Mouse (Mus musculus) heart, embryonic 12.5 days (tissue): ENCODE measurements at regions not wholly inside any gene's neighbourhood (a gene's known extent, or its start where the extent isn't known, plus 50 kb on each side); places are given as distances from the start of the nearest gene placed in this dataset.

Experiments used
- ATAC-seq: fragments of 200-750 bp; cut with Nextera tagmentation; 2 replicates; pipeline ENCODE4 v1.8.0; 2017; ENCODE audit warnings: moderate TSS enrichment, moderate library complexity; ENCODE audit not compliant: insufficient number of reproducible peaks, low FRiP score
- H3K27ac ChIP-seq: fragments of 300-500 bp; sonication (generic); 2 replicates; pipeline ENCODE4 v1.5.1; 2016; ENCODE audit warnings: mild to moderate bottlenecking, moderate library complexity; ENCODE audit not compliant: poor library complexity, severe bottlenecking
- H3K27me3 ChIP-seq: fragments of 300-500 bp; sonication (generic); replicated peaks from 2 replicates; pipeline ENCODE4 v1.6.1; 2016; ENCODE audit warnings: mild to moderate bottlenecking, moderate library complexity
- H3K36me3 ChIP-seq: fragments of 300-500 bp; sonication (generic); 2 replicates; pipeline ENCODE4 v1.6.1; 2016; ENCODE audit warnings: mild to moderate bottlenecking, moderate library complexity
- H3K4me1 ChIP-seq: fragments of 300-500 bp; sonication (generic); replicated peaks from 2 replicates; pipeline ENCODE4 v1.6.1; 2016; ENCODE audit warnings: mild to moderate bottlenecking
- H3K4me2 ChIP-seq: fragments of 300-500 bp; sonication (generic); 2 replicates; pipeline ENCODE4 v1.6.1; 2016; ENCODE audit warnings: mild to moderate bottlenecking, moderate library complexity
- H3K4me3 ChIP-seq: fragments of 300-500 bp; sonication (generic); 2 replicates; pipeline ENCODE4 v1.5.1; 2016; ENCODE audit warnings: mild to moderate bottlenecking
- H3K9ac ChIP-seq: fragments of 300-500 bp; sonication (generic); 2 replicates; pipeline ENCODE4 v1.6.1; 2016; ENCODE audit warnings: mild to moderate bottlenecking, moderate library complexity
- H3K9me3 ChIP-seq: fragments of 300-500 bp; sonication (generic); replicated peaks from 2 replicates; pipeline ENCODE4 v1.6.1; 2016; ENCODE audit warnings: mild to moderate bottlenecking, moderate library complexity
- WGBS: fragments of 180-500 bp; shearing (Covaris S2); methylation state at CpG from one replicate; pipeline ENCODE4 v1.1.7; 2016; 5-methylcytosine and 5-hydroxymethylcytosine counted together

DNA sequence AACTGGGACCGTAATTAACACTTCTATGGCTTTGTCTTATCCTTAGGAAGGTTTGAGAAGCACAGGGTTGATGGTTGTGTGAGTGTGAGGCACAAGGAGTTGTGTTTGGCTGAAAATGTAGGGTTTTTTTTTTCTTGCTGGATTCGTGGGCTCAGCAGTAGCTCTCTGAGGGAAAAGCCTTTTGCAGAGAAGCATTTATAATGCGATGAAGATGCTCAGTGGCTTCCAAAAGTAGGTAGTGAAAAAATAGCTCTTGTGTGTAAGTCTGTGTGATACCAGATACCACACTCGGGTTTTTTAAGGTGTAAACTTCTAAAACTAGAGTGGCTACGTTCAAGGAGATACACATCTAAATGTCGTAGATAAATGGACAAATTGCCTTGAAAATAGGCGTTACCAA lies 149.1 kb upstream of the 4933402D24Rik start:
- 66% methylated on average over 7 of the region's 7 CpGs for WGBS
- Histone ChIP-seq H3K4me2 (no peak overlapping the region), H3K9me3 (no peaks in the 10 kb centered on the region), H3K27ac (no peak overlapping the region), H3K9ac (no peak overlapping the region), H3K4me1 (0 out of 2 replicates have a peak, but pooled peaks cover 2% of the 10 kb centered on the region), H3K36me3 (no peaks in the 10 kb centered on the region), H3K27me3 (peaks cover 10% of the 10 kb centered on the region), H3K4me3 (no peak overlapping the region)
- ATAC-seq = no peak

DNA sequence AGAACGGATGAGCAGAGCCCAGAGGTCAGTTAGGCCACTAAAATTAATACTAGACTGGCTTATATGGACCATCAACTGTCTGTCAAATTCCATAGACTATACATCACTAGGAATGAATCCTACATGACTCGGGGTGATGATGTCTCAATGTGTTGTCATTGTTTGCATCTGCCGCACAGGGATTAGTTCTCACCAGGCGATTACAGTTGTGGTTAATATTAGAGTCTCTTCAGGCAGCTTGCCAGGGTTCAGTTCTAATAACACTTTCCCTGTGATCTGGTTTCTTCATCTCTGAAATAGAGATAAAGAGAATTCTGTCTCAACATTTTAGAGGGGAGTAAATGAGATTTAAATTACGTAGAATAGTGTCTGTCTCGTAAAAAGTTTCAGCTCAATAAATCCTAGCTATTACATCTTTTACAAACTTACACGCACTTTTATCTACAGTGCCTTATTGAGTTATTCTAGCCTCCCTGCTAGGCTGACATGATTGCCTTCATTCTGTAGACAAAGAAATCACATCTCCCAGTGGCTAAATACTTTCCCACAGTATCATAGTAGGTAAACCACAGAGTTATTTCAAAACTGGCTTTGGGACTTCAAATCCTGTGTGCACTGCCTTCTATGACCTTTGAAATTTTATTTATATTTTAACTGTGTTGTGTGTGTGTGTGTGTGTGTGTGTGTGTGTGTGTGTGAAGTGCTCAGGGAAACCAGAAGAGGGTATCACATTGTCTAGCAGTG lies 148.0 kb upstream of the 4933402D24Rik start:
- Histone ChIP-seq H3K4me2 (no peak overlapping the region), H3K4me3 (no peak overlapping the region), H3K9ac (no peak overlapping the region), H3K4me1 (0 out of 2 replicates have a peak, but pooled peaks cover 2% of the 10 kb centered on the region), H3K27me3 (peaks cover 7% of the 10 kb centered on the region), H3K36me3 (no peaks in the 10 kb centered on the region), H3K27ac (no peak overlapping the region), H3K9me3 (no peaks in the 10 kb centered on the region)
- ATAC-seq = no peak
- 83% methylated on average over 7 of the region's 7 CpGs for WGBS

DNA sequence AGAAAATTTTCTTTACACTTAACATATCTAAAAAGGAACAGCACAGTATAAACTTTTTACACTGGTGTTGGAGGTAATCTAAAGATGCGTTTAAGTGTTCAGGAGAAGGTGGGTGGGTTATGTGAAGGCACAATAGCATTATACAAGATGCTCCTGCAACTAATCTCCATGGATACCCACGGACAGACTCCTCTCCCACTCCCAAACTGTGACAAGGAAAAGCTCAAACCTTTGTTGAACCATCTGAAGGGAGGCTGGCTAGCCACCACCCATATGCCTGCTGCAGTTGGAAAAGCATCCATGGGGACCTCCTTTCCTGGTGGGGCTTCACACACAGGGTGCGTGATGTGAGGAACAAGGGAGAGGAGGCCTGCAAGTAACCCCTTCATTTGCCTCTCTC lies 141.7 kb upstream of the 4933402D24Rik start:
- ATAC-seq = no peak
- H3K27ac ChIP-seq = no peak overlapping the region
- H3K4me3 ChIP-seq = no peak overlapping the region
- 82% methylated on average over 3 of the region's 3 CpGs for WGBS
- H3K4me2 ChIP-seq = no peak overlapping the region
- no peak overlapping the region for H3K9ac ChIP-seq
- H3K36me3 ChIP-seq = no peaks in the 10 kb centered on the region
- H3K9me3 ChIP-seq = no peaks in the 10 kb centered on the region
- H3K4me1 ChIP-seq = no peaks in the 10 kb centered on the region
- H3K27me3 ChIP-seq = no peaks in the 10 kb centered on the region

DNA sequence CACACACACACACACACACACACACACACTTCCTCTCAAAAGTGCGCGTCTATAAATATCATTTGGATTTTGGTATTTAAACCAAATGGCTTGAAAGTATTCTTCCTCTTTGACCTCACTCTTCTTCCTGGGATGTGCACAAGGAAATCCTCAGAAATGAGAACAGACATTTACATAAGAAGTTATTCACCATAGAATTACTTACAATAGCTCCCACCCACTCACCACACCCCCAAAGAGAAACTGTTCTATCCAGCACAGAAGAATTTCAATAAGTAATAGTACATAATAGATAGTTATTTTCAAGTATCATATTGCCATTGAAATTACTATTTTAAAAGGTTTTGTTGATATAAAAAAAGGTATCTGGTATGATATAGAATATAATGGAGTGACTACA lies 140.1 kb upstream of the 4933402D24Rik start:
- Histone ChIP-seq H3K36me3 (no peaks in the 10 kb centered on the region), H3K4me3 (no peak overlapping the region), H3K9ac (no peak overlapping the region), H3K4me2 (no peak overlapping the region), H3K27ac (no peak overlapping the region), H3K27me3 (no peaks in the 10 kb centered on the region), H3K9me3 (no peaks in the 10 kb centered on the region), H3K4me1 (no peaks in the 10 kb centered on the region)
- no peak for ATAC-seq
- 89% methylated on average over 2 of the region's 2 CpGs for WGBS

DNA sequence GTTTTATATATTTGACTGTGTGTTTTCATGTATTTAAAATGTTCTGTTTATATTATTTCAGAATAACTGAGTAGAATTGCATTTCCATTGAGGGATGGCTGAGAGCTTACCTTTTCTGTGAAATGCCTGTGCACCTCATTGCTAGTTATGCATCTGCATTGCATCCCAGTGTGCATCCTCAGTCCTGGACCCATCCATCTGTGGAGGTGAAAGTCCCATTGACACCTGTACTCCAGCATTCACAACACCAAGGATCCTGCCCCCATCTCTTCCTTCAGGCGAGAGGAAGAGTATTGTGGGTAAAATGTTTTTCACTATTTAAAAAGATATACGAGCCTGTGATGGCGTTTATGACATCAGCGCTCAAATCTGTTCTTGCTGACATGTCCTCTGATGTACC lies 134.6 kb upstream of the 4933402D24Rik start:
- no peaks in the 10 kb centered on the region for H3K9me3 ChIP-seq
- WGBS = 53% methylated on average over 4 of the region's 4 CpGs
- no peaks in the 10 kb centered on the region for H3K4me1 ChIP-seq
- no peak overlapping the region for H3K9ac ChIP-seq
- no peak overlapping the region for H3K27ac ChIP-seq
- H3K36me3 ChIP-seq = no peaks in the 10 kb centered on the region
- ATAC-seq = no peak
- H3K27me3 ChIP-seq = no peaks in the 10 kb centered on the region
- H3K4me2 ChIP-seq = no peak overlapping the region
- no peak overlapping the region for H3K4me3 ChIP-seq

DNA sequence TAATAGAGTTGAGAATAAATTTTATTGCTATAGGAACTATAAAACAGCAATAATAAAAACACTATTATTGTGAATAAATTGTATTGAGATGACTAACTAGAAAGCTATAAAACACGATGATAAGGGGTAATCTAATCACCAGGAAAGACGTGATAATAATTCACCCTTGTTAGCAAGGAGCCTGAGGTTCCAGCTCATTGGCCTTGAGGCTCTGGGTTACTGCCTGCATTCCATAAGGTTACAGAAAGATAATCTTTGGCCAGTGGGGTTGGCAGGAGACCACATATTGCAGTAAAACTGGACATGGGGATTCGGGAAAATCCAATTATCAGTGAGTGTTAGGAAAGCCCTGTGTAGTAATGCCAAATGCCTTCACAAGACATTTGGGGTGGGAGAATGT lies 134.1 kb upstream of the 4933402D24Rik start:
- Histone ChIP-seq H3K9ac (no peak overlapping the region), H3K27ac (no peak overlapping the region), H3K27me3 (no peaks in the 10 kb centered on the region), H3K9me3 (no peaks in the 10 kb centered on the region), H3K36me3 (no peaks in the 10 kb centered on the region), H3K4me2 (no peak overlapping the region), H3K4me1 (no peaks in the 10 kb centered on the region), H3K4me3 (no peak overlapping the region)
- 37% methylated on average over 3 of the region's 3 CpGs for WGBS
- no peak for ATAC-seq

DNA sequence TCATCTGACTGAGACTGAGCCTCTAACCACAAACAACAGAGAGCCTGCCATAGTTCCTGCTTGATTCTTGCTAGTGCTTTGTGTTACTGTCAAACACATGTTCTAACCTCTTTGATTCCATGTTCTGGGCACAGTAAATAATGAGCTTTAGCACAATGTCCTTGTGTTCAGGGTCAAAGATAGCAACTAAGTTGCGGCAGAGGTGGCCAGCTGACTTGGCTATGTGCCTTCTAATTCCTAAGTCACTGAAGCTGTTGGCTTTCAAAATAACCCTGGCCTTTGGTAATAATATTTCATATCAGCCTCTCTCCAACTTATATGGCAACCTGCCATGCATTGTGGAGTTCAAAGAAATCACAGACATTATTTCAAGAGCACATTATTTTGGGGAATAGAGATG lies 133.3 kb upstream of the 4933402D24Rik start:
- Histone ChIP-seq H3K27ac (no peak overlapping the region), H3K4me3 (no peak overlapping the region), H3K9me3 (no peaks in the 10 kb centered on the region), H3K4me2 (no peak overlapping the region), H3K9ac (no peak overlapping the region), H3K36me3 (no peaks in the 10 kb centered on the region), H3K4me1 (no peaks in the 10 kb centered on the region), H3K27me3 (no peaks in the 10 kb centered on the region)
- WGBS = 28% methylated on average over 1 of the region's 1 CpGs
- ATAC-seq = no peak

DNA sequence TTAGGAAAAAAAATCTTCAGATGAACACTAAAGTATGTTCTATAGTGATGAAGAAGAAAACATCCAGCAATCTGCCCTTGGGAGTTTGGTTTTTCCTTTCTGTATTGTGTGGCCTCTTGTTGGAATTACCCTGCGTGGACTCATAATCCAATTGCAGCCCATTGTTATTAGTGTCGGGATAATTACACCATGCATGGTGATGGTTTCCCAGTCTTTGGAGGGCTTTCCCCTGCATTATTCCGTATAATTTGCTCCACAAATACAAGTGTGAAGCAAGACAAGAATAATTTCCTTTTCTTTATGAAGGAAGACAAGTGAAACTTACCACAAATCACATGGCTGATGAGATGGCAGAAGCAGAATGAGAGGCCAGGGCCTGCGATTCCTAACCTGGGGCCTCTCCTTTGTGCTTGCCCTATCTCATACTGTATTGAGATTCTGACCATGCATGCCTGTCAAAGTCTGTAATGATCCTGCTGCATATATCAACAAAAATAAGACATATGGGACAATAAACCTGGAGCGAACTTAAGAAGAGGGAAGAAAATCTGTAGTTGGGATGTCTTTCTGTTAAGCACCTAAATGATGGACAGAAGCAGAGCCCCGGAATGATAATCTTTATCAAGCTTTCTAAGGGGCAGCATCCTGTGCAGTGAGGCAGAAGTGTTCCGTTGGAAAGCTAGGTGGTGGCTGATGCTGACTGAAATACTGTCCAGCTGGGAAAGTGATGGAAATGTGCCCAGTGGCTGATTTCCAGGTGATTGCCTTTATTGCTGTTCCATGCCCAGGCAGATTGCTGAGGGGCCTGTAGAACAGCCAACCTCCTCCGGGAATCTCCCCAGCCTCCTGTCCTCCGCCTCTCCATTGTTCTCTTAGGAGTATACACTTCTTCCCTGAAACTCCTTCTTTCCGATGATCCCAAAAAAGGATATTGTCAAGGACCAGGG lies 130.8 kb upstream of the 4933402D24Rik start:
- Histone ChIP-seq H3K9ac (no peak overlapping the region), H3K27me3 (no peaks in the 10 kb centered on the region), H3K4me2 (no peak overlapping the region), H3K4me3 (no peak overlapping the region), H3K9me3 (no peaks in the 10 kb centered on the region), H3K36me3 (no peaks in the 10 kb centered on the region), H3K27ac (no peak overlapping the region), H3K4me1 (no peaks in the 10 kb centered on the region)
- 65% methylated on average over 10 of the region's 10 CpGs for WGBS
- ATAC-seq = no peak

DNA sequence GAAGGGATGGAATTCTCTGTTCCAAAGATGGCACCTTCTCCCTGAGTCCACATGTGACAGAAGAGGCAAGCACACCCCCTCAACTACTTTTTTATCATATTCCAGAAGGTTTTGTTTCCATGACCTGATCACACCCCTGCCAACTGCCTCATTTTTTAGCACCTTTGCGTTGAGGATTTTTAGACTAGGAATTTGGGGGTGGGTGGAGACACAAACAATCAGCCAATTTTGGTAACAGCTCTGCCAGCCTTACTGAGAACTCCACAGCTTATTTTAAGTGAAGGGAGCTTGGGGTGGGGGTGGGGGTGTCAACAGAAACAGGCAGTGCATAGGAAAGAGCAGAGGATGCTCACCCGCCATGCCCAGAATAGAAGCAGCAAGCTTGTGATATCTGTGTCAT lies 129.7 kb upstream of the 4933402D24Rik start:
- no peak overlapping the region for H3K4me3 ChIP-seq
- H3K36me3 ChIP-seq = no peaks in the 10 kb centered on the region
- H3K4me2 ChIP-seq = no peak overlapping the region
- 62% methylated on average over 2 of the region's 2 CpGs for WGBS
- no peaks in the 10 kb centered on the region for H3K9me3 ChIP-seq
- H3K27me3 ChIP-seq = no peaks in the 10 kb centered on the region
- ATAC-seq = no peak
- H3K27ac ChIP-seq = no peak overlapping the region
- H3K9ac ChIP-seq = no peak overlapping the region
- H3K4me1 ChIP-seq = no peaks in the 10 kb centered on the region

DNA sequence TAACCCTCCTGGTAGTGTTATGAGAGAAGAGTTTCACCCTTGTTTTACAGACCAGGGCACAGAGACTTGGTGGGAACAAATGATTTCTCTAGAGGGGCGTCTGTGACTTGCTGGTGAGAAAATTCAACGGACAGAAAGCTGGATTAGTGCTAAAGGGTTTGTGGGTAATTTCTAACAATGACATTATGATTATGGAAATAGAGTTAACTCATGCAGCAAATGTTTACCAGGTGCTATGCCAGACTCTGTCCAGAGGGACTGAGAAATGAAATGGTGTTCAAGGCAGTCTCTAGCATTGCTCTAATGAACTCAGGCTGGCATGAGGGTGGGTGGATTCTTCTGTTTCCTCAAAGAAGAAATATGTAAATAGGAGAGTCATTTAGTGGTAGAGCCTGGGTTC lies 128.5 kb upstream of the 4933402D24Rik start:
- no peak overlapping the region for H3K4me2 ChIP-seq
- H3K27ac ChIP-seq = no peak overlapping the region
- H3K27me3 ChIP-seq = no peaks in the 10 kb centered on the region
- no peak overlapping the region for H3K4me3 ChIP-seq
- no peaks in the 10 kb centered on the region for H3K36me3 ChIP-seq
- ATAC-seq = no peak
- H3K9me3 ChIP-seq = no peaks in the 10 kb centered on the region
- no peak overlapping the region for H3K9ac ChIP-seq
- WGBS = 78% methylated on average over 2 of the region's 2 CpGs
- no peaks in the 10 kb centered on the region for H3K4me1 ChIP-seq

DNA sequence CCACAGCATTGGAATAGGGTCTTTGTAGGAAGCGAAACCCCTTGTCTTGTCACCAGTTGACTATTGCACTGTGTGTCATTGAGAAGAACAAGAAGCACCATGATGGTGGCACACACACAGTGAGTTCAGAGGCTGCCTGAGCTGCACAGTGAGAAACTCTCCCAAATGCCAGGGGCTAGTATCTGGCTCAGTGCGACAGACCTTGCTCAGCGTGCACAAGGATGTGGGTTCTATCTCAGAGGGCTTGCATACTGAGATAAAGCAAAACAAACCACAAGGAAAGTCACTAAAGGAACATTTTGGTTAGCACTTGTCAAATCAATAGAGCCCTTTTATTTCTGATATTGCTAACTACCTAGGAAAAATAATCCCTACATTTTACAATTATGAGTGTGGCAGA lies 110.5 kb upstream of the 4933402D24Rik start:
- no peak overlapping the region for H3K4me3 ChIP-seq
- ATAC-seq = no peak
- no peak overlapping the region for H3K9ac ChIP-seq
- 56% methylated on average over 3 of the region's 3 CpGs for WGBS
- H3K27ac ChIP-seq = no peak overlapping the region
- H3K4me1 ChIP-seq = no peaks in the 10 kb centered on the region
- no peaks in the 10 kb centered on the region for H3K27me3 ChIP-seq
- H3K9me3 ChIP-seq = no peaks in the 10 kb centered on the region
- no peak overlapping the region for H3K4me2 ChIP-seq
- no peaks in the 10 kb centered on the region for H3K36me3 ChIP-seq
